ENCODE assay signal across 8 mouse cellular contexts in genomic region chr2:32449761-32450754, GRCm38 (mm10). TPM values are rescaled to one million over a fixed set of nuclear protein-coding genes. Genes with fewer than 3 reads are reported as not detected.
DNase-seq lines count a peak whose midpoint lies in the region; ATAC-seq and TF ChIP-seq lines count a peak whose summit lies in the region.

Gene Naif1 (plus strand): TSS chr2:32450457.

- H3K9ac ChIP-seq in lung, embryonic 15.5 days, result peak within 1 kb of the TSS; percentile 78
- peak within 1 kb of the TSS; percentile 83 for H3K9ac ChIP-seq in hindbrain, embryonic 16.5 days (ENCODE audit: low read depth, low read length)

- no peaks in the 10 kb centered on the region for H3K27me3 ChIP-seq in cerebellum, adult 2 months (ENCODE audit: control insufficient read depth, insufficient read depth, low read length)
- H3K27me3 ChIP-seq in lung, embryonic 15.5 days, result no peaks in the 10 kb centered on the region
- no peaks in the 10 kb centered on the region for H3K27me3 ChIP-seq in hindbrain, embryonic 16.5 days (replicated peaks; ENCODE audit: control insufficient read depth, insufficient read depth, low read length)

- H3K27ac ChIP-seq in cerebellum, adult 2 months (ENCODE audit: insufficient read depth, low read length), result no peak within 1 kb of the TSS; the same call in 1 of the 2 replicates
- H3K27ac ChIP-seq in lung, embryonic 15.5 days, result peak within 1 kb of the TSS; percentile 97
- H3K27ac ChIP-seq in hindbrain, embryonic 16.5 days (ENCODE audit: low read depth, low read length), result peak within 1 kb of the TSS; percentile 89
- peak within 1 kb of the TSS; percentile 75 for H3K27ac ChIP-seq in macrophage

- peak within 1 kb of the TSS; percentile 69 for H3K4me3 ChIP-seq in cerebellum, adult 2 months (replicated peaks; ENCODE audit: insufficient read depth, low read depth, low read length)
- peak within 1 kb of the TSS; percentile 62 for H3K4me3 ChIP-seq in lung, embryonic 15.5 days
- H3K4me3 ChIP-seq in hindbrain, embryonic 16.5 days (ENCODE audit: low read length), result peak within 1 kb of the TSS; percentile 88
- peak within 1 kb of the TSS; percentile 85 for H3K4me3 ChIP-seq in macrophage (ENCODE audit: inconsistent target)

- ATAC-seq in lung, embryonic 15.5 days (ENCODE audit: borderline replicate concordance, extremely low read depth, low FRiP score, low TSS enrichment), result no peak
- no peak for ATAC-seq in hindbrain, embryonic 16.5 days

- peaks cover 72% of the 10 kb centered on the region for H3K79me2 ChIP-seq in macrophage (ENCODE audit: inconsistent target)

- peaks cover 3% of the 10 kb centered on the region; the same call in 1 of the 2 replicates for H3K36me3 ChIP-seq in lung, embryonic 15.5 days
- no peaks in the 10 kb centered on the region for H3K36me3 ChIP-seq in hindbrain, embryonic 16.5 days (ENCODE audit: control insufficient read depth, insufficient read depth, low read length)
- H3K36me3 ChIP-seq in macrophage (ENCODE audit: inconsistent target), result peaks cover 6% of the 10 kb centered on the region; the same call in 1 of the 2 replicates

- TF ChIP-seq CTCF in cerebellum, adult 2 months (IDR thresholded peaks at IDR 0.05; ENCODE audit: borderline replicate concordance, insufficient read depth, low read depth, low read length), result no peak

- H3K4me1 ChIP-seq in cerebellum, adult 2 months (ENCODE audit: control insufficient read depth, insufficient read depth, low read length), result peaks cover 10% of the 10 kb centered on the region; the same call in 1 of the 2 replicates
- peaks cover 54% of the 10 kb centered on the region for H3K4me1 ChIP-seq in lung, embryonic 15.5 days
- H3K4me1 ChIP-seq in hindbrain, embryonic 16.5 days (ENCODE audit: control insufficient read depth, insufficient read depth, low read depth, low read length), result peaks cover 26% of the 10 kb centered on the region

- no peak for DNase-seq in cerebellum, adult 2 months
- no peak for DNase-seq in cerebellum, postnatal 4 days (ENCODE audit: low spot score in 2 of 2)
- no peak for DNase-seq in lung, postnatal 25 days (ENCODE audit: low spot score)
- peak; percentile 33 for DNase-seq in thymus, postnatal 4 days
- DNase-seq in retina, embryonic 14.5 days (ENCODE audit: low spot score), result no peak

- 73% methylated on average over 15 of the region's 15 CpGs for WGBS in cerebellum, adult 2 months
- WGBS in lung, embryonic 15.5 days, result 76% methylated on average over 15 of the region's 15 CpGs
- 77% methylated on average over 15 of the region's 15 CpGs for WGBS in hindbrain, embryonic 16.5 days
- 60% methylated on average over 15 of the region's 15 CpGs for WGBS in macrophage (ENCODE audit: missing documents)

- H3K4me2 ChIP-seq in lung, embryonic 15.5 days, result peak within 1 kb of the TSS; percentile 88
- peak within 1 kb of the TSS; percentile 78 for H3K4me2 ChIP-seq in hindbrain, embryonic 16.5 days (ENCODE audit: low read length)

- no peak for TF ChIP-seq POLR2A in cerebellum, adult 2 months (IDR thresholded peaks at IDR 0.05; ENCODE audit: borderline replicate concordance, insufficient read depth, low read length)

- H3K9me3 ChIP-seq in lung, embryonic 15.5 days, result no peaks in the 10 kb centered on the region
- H3K9me3 ChIP-seq in hindbrain, embryonic 16.5 days (ENCODE audit: control insufficient read depth, low read length), result no peaks in the 10 kb centered on the region

RNA-seq across cellular contexts. Expression of gene Naif1, which starts in this region (rescaled TPM):
- 3.3 TPM in 2 replicates for polyA plus RNA-seq in cerebellum, adult 2 months (2012; rRNA removed)
- polyA plus RNA-seq in lung, embryonic 15.5 days (2015; fragmentation: Nextera tagmentation; extraction: Ambion mirVana), result 6.6 and 7.1 TPM in 2 replicates
- 5.1 and 5.2 TPM in 2 replicates for polyA plus RNA-seq in hindbrain, embryonic 16.5 days (2015; fragmentation: Nextera tagmentation; extraction: Ambion mirVana)
- total RNA-seq in macrophage (2018; cell fraction: chromatin; rRNA removed), result 1 to 10 TPM; 1.4 to 3.6 (median 2.0) TPM
- total RNA-seq in macrophage (2018; cell fraction: cytosol; rRNA removed), result 1 to 10 TPM; 2.4 to 5.6 (median 4.5) TPM
- total RNA-seq in macrophage (2018; cell fraction: nucleus; rRNA removed), result 1 to 10 TPM; 1.4 to 6.3 (median 3.5) TPM
- 3.2 to 3.8 TPM (median 3.8 TPM) in 3 replicates for polyA plus RNA-seq in macrophage (2018)
